Mouse (Mus musculus) midbrain, embryonic 10.5 days (tissue): ENCODE measurements around the gene Rcsd1. TPM values are rescaled to one million over a fixed set of nuclear protein-coding genes. Genes with fewer than 3 reads are reported as not detected.
A peak's percentile ranks its signal among the peaks of the same experiment; 100 is the strongest.
"Not testable (repeated sequence)": the region's sequence is repeated elsewhere in the genome, so short reads cannot be mapped to it uniquely, and the experiment has no call there.

Experiments
- DNase-seq: peaks from one replicate; pipeline ENCODE4 v3.0.0-alpha.2; 2017; ENCODE audit warnings: low spot score
- H3K27ac ChIP-seq: fragments of 300-500 bp; sonication (generic); replicated peaks from 2 replicates; pipeline ENCODE4 v1.5.1; 2016; ENCODE audit warnings: mild to moderate bottlenecking
- H3K27me3 ChIP-seq: fragments of 300-500 bp; sonication (generic); 2 replicates; pipeline ENCODE4 v1.6.1; 2016; ENCODE audit warnings: low read depth, mild to moderate bottlenecking; ENCODE audit not compliant: poor library complexity, severe bottlenecking
- H3K36me3 ChIP-seq: fragments of 300-500 bp; sonication (generic); 2 replicates; pipeline ENCODE4 v1.6.1; 2016; ENCODE audit warnings: mild to moderate bottlenecking, moderate library complexity
- H3K4me1 ChIP-seq: fragments of 300-500 bp; sonication (generic); 2 replicates; pipeline ENCODE4 v1.6.1; 2016
- H3K4me3 ChIP-seq: fragments of 300-500 bp; sonication (generic); 2 replicates; pipeline ENCODE4 v1.5.1; 2016; ENCODE audit warnings: mild to moderate bottlenecking, moderate library complexity
- H3K9me3 ChIP-seq: fragments of 300-500 bp; sonication (generic); replicated peaks from 2 replicates; pipeline ENCODE4 v1.6.1; 2016; ENCODE audit warnings: mild to moderate bottlenecking
- WGBS: fragments of 180-500 bp; shearing (Covaris S2); methylation state at CpG from one replicate; pipeline ENCODE4 v1.1.7; 2016; 5-methylcytosine and 5-hydroxymethylcytosine counted together
- polyA plus RNA-seq: library from polyadenylated mRNA; unstranded; fragments of >200 nt; fragmentation: Nextera tagmentation; extraction: Ambion mirVana; gene quantifications from 2 replicates; pipeline ENCODE4 v1.2.1, GENCODE M21; 2016

The Rcsd1 gene
- polyA plus RNA-seq, 1 experiment from 2014 or later = 8.7 TPM

DNA sequence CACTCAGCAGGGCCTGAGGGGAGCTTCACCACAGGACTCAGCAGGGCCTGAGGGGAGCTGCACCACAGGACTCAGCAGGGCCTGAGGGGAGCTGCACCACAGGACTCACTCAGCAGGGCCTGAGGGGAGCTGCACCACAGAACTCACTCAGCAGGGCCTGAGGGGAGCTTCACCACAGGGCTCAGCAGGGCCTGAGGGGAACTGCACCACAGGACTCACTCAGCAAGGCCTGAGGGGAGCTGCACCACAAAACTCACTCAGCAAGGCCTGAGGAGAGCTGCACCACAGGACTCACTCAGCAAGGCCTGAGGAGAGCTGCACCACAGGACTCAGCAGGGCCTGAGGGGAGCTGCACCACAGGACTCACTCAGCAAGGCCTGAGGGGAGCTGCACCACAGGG, 29.5 kb downstream of the Rcsd1 start:
- not testable (repeated sequence) for H3K36me3 ChIP-seq, H3K4me1 ChIP-seq, DNase-seq, H3K27me3 ChIP-seq, H3K9me3 ChIP-seq, H3K4me3 ChIP-seq, H3K27ac ChIP-seq

GRCm38 (mm10) chr1:165679618-165679997, 29.9 kb downstream of the Rcsd1 start:
- no peak overlapping the region for H3K4me3 ChIP-seq
- 28% methylated on average over 3 of the region's 3 CpGs for WGBS
- H3K36me3 ChIP-seq = no peaks in the 10 kb centered on the region
- no peak overlapping the region for H3K27ac ChIP-seq
- no peak for DNase-seq
- H3K4me1 ChIP-seq = peaks cover under 1% of the 10 kb centered on the region
- no peaks in the 10 kb centered on the region for H3K9me3 ChIP-seq
- no peaks in the 10 kb centered on the region for H3K27me3 ChIP-seq

DNA sequence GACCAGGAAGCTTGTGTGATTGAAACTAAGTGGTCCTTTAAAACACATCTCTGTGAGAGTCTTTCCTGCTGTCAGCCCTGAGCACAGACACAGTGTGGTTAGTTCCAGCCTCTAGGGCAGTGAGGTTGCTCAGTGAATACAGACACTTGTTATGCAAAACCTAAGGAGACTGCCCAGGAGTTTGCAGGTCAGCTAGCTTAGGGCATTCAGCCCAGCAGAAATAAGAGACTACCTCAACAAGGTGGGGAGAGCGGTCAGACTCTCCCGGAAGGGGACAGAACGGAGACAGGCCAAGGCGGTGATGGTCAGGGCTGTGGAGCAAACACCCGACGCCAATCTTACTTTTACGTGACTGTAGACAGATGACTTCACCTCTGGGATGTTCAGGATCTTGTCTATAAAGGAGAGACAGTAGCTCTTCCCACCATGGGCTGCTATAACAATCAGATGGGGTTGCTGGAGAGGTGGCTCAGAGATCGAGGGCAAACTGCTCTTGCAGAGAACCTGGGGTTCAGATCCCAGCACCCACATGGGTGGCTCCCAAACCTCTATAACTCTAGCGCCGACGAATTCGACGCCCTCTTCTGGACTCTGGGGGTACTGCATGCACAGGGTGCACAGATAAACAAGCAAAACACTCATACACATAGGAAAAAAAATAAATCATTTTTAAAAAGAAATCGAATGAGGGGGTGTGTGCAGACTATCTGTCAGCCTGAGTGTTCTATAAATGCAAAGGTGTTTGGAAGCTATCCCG, 30.5 kb downstream of the Rcsd1 start:
- Histone ChIP-seq H3K27me3 (no peaks in the 10 kb centered on the region), H3K4me1 (no peaks in the 10 kb centered on the region; the same call in 1 of the 2 replicates), H3K4me3 (no peak overlapping the region), H3K9me3 (no peaks in the 10 kb centered on the region), H3K27ac (no peak overlapping the region), H3K36me3 (no peaks in the 10 kb centered on the region)
- 64% methylated on average over 15 of the region's 15 CpGs for WGBS
- no peak for DNase-seq

DNA sequence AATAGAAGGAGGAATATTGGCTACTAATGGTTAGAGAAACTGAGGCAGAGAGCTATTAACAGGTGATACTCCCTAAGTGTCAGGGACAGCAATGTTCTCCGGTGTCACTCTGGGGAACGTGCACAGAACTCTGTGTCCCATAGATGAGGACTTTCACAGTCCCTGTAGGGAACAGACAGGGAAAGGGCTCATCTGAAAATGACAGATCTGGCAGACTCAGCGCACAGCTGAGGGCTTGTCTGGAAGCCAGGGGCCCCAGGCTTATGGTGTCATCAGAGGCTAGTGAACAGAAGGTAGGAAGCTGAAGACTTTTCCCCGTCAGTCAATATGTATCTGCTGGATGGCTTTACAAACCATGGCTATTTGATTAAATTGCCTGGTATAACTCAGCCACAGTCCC, 32.0 kb downstream of the Rcsd1 start:
- WGBS = 67% methylated on average over 4 of the region's 4 CpGs
- no peaks in the 10 kb centered on the region for H3K36me3 ChIP-seq

DNA sequence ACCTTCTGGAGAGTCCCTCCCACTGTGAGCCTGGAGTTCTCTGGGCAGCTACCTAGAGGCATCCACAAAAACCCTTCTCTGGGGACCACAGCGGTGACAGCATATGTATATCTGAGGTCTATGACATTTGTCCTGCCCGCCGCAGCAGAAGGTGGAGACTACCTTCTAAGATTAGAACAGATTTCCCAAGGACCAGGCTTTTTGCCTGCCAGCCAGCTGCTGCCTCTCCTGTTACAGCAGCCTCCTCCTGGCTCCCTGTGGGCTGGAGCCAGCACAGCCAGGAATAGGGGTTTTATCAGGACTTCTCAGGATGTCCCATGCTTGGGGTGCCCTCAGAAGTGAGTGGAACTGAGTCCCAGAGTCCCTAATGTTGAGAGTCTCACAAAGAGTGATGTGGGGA, 32.6 kb downstream of the Rcsd1 start:
- H3K27me3 ChIP-seq = no peaks in the 10 kb centered on the region
- no peak for DNase-seq
- whole genome bisulfite sequencing = 78% methylated on average over 3 of the region's 3 CpGs
- no peaks in the 10 kb centered on the region for H3K4me1 ChIP-seq
- no peak overlapping the region for H3K27ac ChIP-seq
- H3K4me3 ChIP-seq = no peak overlapping the region
- no peaks in the 10 kb centered on the region for H3K9me3 ChIP-seq
- H3K36me3 ChIP-seq = no peaks in the 10 kb centered on the region

More for the DNA sequence above, 32.0 kb downstream of the Rcsd1 start:
- H3K9me3 ChIP-seq = no peaks in the 10 kb centered on the region
- no peak overlapping the region for H3K27ac ChIP-seq
- no peak overlapping the region for H3K4me3 ChIP-seq
- H3K4me1 ChIP-seq = no peaks in the 10 kb centered on the region
- no peaks in the 10 kb centered on the region for H3K27me3 ChIP-seq
- no peak for DNase-seq

DNA sequence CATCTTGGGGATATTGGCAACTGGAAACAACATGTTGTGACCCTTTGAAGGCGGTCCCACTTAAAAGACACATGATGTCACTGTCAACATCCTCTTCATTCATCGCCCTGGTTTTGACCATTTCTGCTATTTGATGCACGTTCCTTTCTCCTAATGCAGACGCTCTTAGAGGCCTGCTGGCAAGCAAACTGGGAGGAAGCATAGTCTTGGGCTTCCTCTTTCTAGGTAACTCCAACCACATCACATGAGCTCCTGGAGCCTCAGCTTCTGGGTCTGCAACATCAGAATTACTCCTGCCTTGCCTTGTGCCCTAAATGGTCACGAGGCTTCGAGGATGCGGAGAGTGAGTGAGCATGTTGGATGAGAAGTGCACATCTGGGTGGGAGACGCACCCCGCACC, 34.4 kb downstream of the Rcsd1 start:
- no peak for DNase-seq
- Histone ChIP-seq H3K27me3 (no peaks in the 10 kb centered on the region), H3K9me3 (no peaks in the 10 kb centered on the region), H3K27ac (no peak overlapping the region), H3K36me3 (no peaks in the 10 kb centered on the region), H3K4me1 (no peaks in the 10 kb centered on the region), H3K4me3 (no peak overlapping the region)
- 86% methylated on average over 9 of the region's 9 CpGs for WGBS

- H3K9me3 ChIP-seq = no peaks in the 10 kb centered on the region
- H3K27ac ChIP-seq = no peak overlapping the region
- DNase-seq = no peak
- H3K27me3 ChIP-seq = no peaks in the 10 kb centered on the region
- peaks cover 3% of the 10 kb centered on the region; the same call in 1 of the 2 replicates for H3K4me1 ChIP-seq
- no peaks in the 10 kb centered on the region for H3K36me3 ChIP-seq
- WGBS = 75% methylated on average over 9 of the region's 9 CpGs
- no peak overlapping the region for H3K4me3 ChIP-seq
Measured at GRCm38 (mm10) chr1:165672355-165672754, 37.2 kb downstream of the Rcsd1 start.

- H3K4me1 ChIP-seq = peaks cover 3% of the 10 kb centered on the region; the same call in 1 of the 2 replicates
- H3K36me3 ChIP-seq = no peaks in the 10 kb centered on the region
- H3K27me3 ChIP-seq = no peaks in the 10 kb centered on the region
- WGBS = 82% methylated on average over 6 of the region's 6 CpGs
- no peak overlapping the region for H3K4me3 ChIP-seq
- DNase-seq = no peak
- no peak overlapping the region for H3K27ac ChIP-seq
- H3K9me3 ChIP-seq = no peaks in the 10 kb centered on the region
Measured at GRCm38 (mm10) chr1:165670056-165670455, 39.5 kb downstream of the Rcsd1 start.

DNA sequence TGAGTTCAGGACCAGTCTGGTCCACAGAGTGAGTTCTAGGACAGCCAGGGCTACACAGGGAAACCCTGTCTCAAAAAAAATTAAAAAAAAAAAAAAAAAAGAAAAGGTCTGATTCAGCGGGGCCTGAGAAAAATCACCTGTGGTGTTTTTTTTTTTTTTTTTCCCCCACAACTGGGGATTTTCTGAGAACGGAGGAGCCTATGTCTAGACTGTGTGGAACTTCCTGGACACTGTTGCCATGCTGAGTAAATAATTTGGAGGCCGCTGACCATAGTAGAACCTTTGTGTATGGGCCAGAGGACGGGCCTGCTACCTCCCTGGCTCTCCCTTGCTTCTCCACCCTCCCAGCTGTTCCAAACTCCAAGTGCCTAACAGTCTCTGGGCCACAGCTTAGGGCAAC, 40.7 kb downstream of the Rcsd1 start:
- Histone ChIP-seq H3K27ac (no peak overlapping the region), H3K9me3 (no peaks in the 10 kb centered on the region), H3K36me3 (no peaks in the 10 kb centered on the region), H3K27me3 (no peaks in the 10 kb centered on the region), H3K4me1 (peaks cover 3% of the 10 kb centered on the region; the same call in 1 of the 2 replicates), H3K4me3 (no peak overlapping the region)
- DNase-seq = no peak
- WGBS = 81% methylated on average over 4 of the region's 4 CpGs

- Histone ChIP-seq H3K36me3 (no peaks in the 10 kb centered on the region), H3K4me1 (peaks cover 18% of the 10 kb centered on the region), H3K9me3 (no peaks in the 10 kb centered on the region), H3K27ac (no peak overlapping the region), H3K27me3 (no peaks in the 10 kb centered on the region; the same call in 1 of the 2 replicates), H3K4me3 (no peak overlapping the region)
- no peak for DNase-seq
- 59% methylated on average over 13 of the region's 13 CpGs for WGBS
Measured at GRCm38 (mm10) chr1:165667380-165667779, 42.2 kb downstream of the Rcsd1 start.

DNA sequence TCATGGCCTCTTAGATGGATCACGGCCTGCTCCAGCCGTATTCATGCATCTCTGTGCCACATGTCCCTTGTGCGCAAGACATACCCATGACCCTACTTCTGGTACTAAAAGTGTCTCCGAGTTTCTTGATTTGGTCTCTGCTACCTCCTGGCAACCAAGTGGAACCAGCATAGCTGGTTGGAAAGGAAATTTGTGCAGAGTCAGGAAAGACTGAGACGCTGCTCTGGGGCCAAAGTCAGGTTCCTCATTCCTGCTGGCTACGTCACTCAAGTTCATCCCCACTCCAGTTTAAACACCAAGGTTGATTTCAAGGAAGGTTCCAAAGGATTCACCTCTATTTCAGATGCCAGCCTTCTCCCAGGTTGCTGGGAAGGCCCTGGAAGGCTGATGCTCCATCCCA, 42.6 kb downstream of the Rcsd1 start:
- Histone ChIP-seq H3K9me3 (no peaks in the 10 kb centered on the region), H3K36me3 (no peaks in the 10 kb centered on the region), H3K27me3 (no peaks in the 10 kb centered on the region; the same call in 1 of the 2 replicates), H3K4me1 (peaks cover 18% of the 10 kb centered on the region), H3K27ac (no peak overlapping the region), H3K4me3 (no peak overlapping the region)
- 94% methylated on average over 6 of the region's 6 CpGs for WGBS
- DNase-seq = no peak

DNA sequence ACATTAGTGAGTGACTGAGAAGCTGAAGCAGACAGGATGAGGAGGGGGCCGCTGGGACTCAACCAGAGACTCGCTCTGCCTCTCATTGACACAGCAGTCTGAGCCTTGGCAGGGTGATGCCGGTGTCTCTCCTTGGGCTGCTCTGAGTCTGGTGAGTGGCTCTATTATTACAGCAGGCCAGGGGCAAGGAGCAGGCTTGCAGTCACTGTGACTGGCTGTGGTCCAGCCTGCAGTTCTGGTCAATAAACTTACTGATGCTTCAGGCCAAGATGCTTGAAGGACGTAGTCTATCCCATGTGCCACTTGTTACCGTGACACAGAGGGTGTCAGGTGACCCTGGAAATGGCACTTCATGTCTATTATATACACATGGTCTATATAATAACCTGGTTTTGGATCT, 43.8 kb downstream of the Rcsd1 start:
- no peak for DNase-seq
- Histone ChIP-seq H3K4me1 (peaks cover 18% of the 10 kb centered on the region), H3K27me3 (no peaks in the 10 kb centered on the region; the same call in 1 of the 2 replicates), H3K27ac (no peak overlapping the region), H3K4me3 (no peak overlapping the region), H3K9me3 (no peaks in the 10 kb centered on the region), H3K36me3 (no peaks in the 10 kb centered on the region)
- 88% methylated on average over 5 of the region's 5 CpGs for WGBS

DNA sequence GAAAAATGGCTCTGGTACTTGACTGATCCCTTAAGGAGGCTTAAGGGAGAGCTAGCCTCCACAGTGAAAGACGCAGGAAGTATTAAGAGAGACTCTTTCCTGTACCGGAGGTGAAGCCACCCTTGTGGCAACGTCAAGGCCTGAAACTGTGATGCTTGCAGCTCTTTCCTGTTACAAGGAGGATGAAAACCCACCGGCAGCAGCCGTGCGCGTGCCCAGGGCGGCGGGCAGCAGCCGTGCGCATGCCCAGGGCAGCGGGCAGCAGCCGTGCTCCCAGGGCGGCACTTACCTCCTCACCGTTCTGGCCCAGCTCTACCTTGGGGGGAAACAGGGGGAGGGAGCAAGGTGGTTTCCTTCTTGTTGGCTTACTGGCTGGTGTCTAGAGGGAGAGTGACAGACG, 46.3 kb downstream of the Rcsd1 start:
- no peak overlapping the region for H3K4me3 ChIP-seq
- WGBS = 79% methylated on average over 16 of the region's 16 CpGs
- peak overlapping the region; percentile 61 for H3K27ac ChIP-seq
- peaks cover 15% of the 10 kb centered on the region for H3K4me1 ChIP-seq
- H3K9me3 ChIP-seq = no peaks in the 10 kb centered on the region
- no peaks in the 10 kb centered on the region for H3K36me3 ChIP-seq
- no peaks in the 10 kb centered on the region; the same call in 1 of the 2 replicates for H3K27me3 ChIP-seq
- DNase-seq = no peak
